Comparison of ENCODE assay signal across 11 mouse cellular contexts in the genomic region with DNA sequence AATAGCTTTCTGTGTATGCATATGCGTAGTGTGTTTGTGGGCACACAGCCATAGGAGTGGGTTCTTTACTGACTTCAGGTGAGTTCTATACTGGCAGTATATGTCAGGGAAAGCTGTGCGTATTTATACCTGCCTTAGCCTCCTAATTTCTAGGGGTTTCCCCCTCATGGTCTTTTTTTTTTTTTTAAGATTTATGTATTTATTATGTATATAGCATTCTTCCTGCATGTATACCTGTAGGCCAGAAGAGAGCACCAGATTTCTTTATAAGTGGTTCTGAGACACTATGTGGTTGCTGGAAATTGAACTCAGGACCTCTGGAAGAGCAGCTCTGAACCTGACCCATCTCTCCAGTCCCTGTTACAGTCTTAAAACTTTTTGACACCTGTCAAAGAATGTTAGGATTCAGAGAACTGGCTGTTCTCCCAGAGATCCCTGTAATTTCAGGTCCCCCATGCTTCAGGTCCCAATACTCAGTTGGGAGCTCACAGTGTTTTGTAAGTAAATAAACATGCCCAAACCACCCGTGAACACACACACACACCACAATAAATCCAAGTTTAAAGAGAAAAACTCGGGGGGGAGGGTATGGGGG. TPM values are rescaled to one million over a fixed set of nuclear protein-coding genes. Genes with fewer than 3 reads are reported as not detected.
A peak's percentile ranks its signal among the peaks of the same experiment; 100 is the strongest.
DNase-seq lines count a peak whose midpoint lies in the region; ATAC-seq and TF ChIP-seq lines count a peak whose summit lies in the region.
"Had no signal": no experiment of that assay in that cellular context is flagged by ENCODE, and none has a peak within 500 bp of the region (broad histone marks: within the 10 kb centered on the region; RNA-seq: fewer than 3 reads in every experiment).

No protein-coding gene starts in this region.

- ATAC-seq in heart, embryonic 13.5 days (ENCODE audit: extremely low read depth, insufficient number of reproducible peaks, low FRiP score, low TSS enrichment) = no peak
- no peak for ATAC-seq in liver, embryonic 12.5 days
- ATAC-seq in liver, embryonic 11.5 days (replicated peaks; ENCODE audit: low FRiP score) = no peak
- ATAC-seq in limb, embryonic 14.5 days (ENCODE audit: low FRiP score, low read depth) = peak; percentile 35; the same call in 1 of the 2 replicates

- whole genome bisulfite sequencing in heart, embryonic 13.5 days = 43% methylated on average over 4 of the region's 4 CpGs
- WGBS in liver, embryonic 12.5 days (ENCODE audit: insufficient replicate concordance) = 35% methylated on average over 4 of the region's 4 CpGs
- WGBS in liver, embryonic 11.5 days = 38% methylated on average over 4 of the region's 4 CpGs
- WGBS in limb, embryonic 14.5 days = 25% methylated on average over 4 of the region's 4 CpGs

- DNase-seq in heart, adult 8-10 months (ENCODE audit: low spot score) = no peak
- no peak for DNase-seq in liver, embryonic 11.5 days (ENCODE audit: low spot score)
- peak; percentile 57 for DNase-seq in ES-CJ7 (ENCODE audit: low read depth, low spot score)
- no peak for DNase-seq in limb, embryonic 14.5 days (ENCODE audit: low spot score)
- DNase-seq in embryo, embryonic 10.5 days (ENCODE audit: low spot score) = no peak
- no peak for DNase-seq in cerebellum, postnatal 25 days
- DNase-seq: cerebellum, postnatal 36 days; lung, adult 2 months had no signal

- H3K9me3 ChIP-seq in heart, embryonic 13.5 days = no peaks in the 10 kb centered on the region
- no peaks in the 10 kb centered on the region for H3K9me3 ChIP-seq in liver, embryonic 12.5 days (replicated peaks)
- H3K9me3 ChIP-seq in liver, embryonic 11.5 days (ENCODE audit: control insufficient read depth, low read length) = no peaks in the 10 kb centered on the region
- no peaks in the 10 kb centered on the region for H3K9me3 ChIP-seq in limb, embryonic 14.5 days (ENCODE audit: control insufficient read depth, low read length)

- H3K4me2 ChIP-seq in heart, embryonic 13.5 days = peak overlapping the region; percentile 81
- H3K4me2 ChIP-seq in liver, embryonic 12.5 days = no peak overlapping the region
- H3K4me2 ChIP-seq in liver, embryonic 11.5 days = no peak overlapping the region
- H3K4me2 ChIP-seq in limb, embryonic 14.5 days (replicated peaks; ENCODE audit: low read depth, low read length, severe bottlenecking) = no peak overlapping the region

- H3K9ac ChIP-seq in heart, embryonic 13.5 days = no peak overlapping the region
- no peak overlapping the region for H3K9ac ChIP-seq in liver, embryonic 12.5 days
- H3K9ac ChIP-seq in liver, embryonic 11.5 days (ENCODE audit: low read depth, low read length) = no peak overlapping the region
- no peak overlapping the region for H3K9ac ChIP-seq in limb, embryonic 14.5 days (ENCODE audit: low read depth, low read length, severe bottlenecking)

- H3K27ac ChIP-seq in heart, embryonic 13.5 days (replicated peaks) = no peak overlapping the region
- peak overlapping the region; percentile 17; the same call in 1 of the 2 replicates for H3K27ac ChIP-seq in liver, embryonic 12.5 days
- no peak overlapping the region for H3K27ac ChIP-seq in liver, embryonic 11.5 days (ENCODE audit: low read depth, low read length)
- no peak overlapping the region for H3K27ac ChIP-seq in limb, embryonic 14.5 days (replicated peaks; ENCODE audit: low read depth, low read length)

- 0 out of 2 replicates have a peak overlapping the region, but pooled peaks have one; percentile 60 for H3K4me3 ChIP-seq in heart, embryonic 13.5 days
- no peak overlapping the region for H3K4me3 ChIP-seq in liver, embryonic 12.5 days
- no peak overlapping the region for H3K4me3 ChIP-seq in liver, embryonic 11.5 days (ENCODE audit: low read depth, low read length)
- no peak overlapping the region for H3K4me3 ChIP-seq in limb, embryonic 14.5 days (replicated peaks; ENCODE audit: low read length)
- H3K4me3 ChIP-seq: erythroblast, embryonic 14.5 days had no signal

- no peaks in the 10 kb centered on the region for H3K4me1 ChIP-seq in heart, embryonic 13.5 days
- H3K4me1 ChIP-seq in liver, embryonic 12.5 days = peaks cover 8% of the 10 kb centered on the region; the same call in 1 of the 2 replicates
- no peaks in the 10 kb centered on the region; the same call in 1 of the 2 replicates for H3K4me1 ChIP-seq in liver, embryonic 11.5 days (replicated peaks; ENCODE audit: control insufficient read depth, insufficient read depth, low read length)
- no peaks in the 10 kb centered on the region for H3K4me1 ChIP-seq in limb, embryonic 14.5 days (ENCODE audit: control insufficient read depth, insufficient read depth, low read length)

- peaks cover 29% of the 10 kb centered on the region for H3K27me3 ChIP-seq in heart, embryonic 13.5 days (replicated peaks)
- peaks cover 42% of the 10 kb centered on the region for H3K27me3 ChIP-seq in liver, embryonic 12.5 days (replicated peaks)
- H3K27me3 ChIP-seq in liver, embryonic 11.5 days (replicated peaks; ENCODE audit: control insufficient read depth, insufficient read depth, low read length) = peaks cover 22% of the 10 kb centered on the region
- H3K27me3 ChIP-seq in limb, embryonic 14.5 days (ENCODE audit: control insufficient read depth, insufficient read depth, low read length) = peaks cover 16% of the 10 kb centered on the region; the same call in 1 of the 2 replicates

- H3K36me3 ChIP-seq in heart, embryonic 13.5 days = no peaks in the 10 kb centered on the region
- H3K36me3 ChIP-seq in liver, embryonic 12.5 days = no peaks in the 10 kb centered on the region
- no peaks in the 10 kb centered on the region for H3K36me3 ChIP-seq in liver, embryonic 11.5 days (ENCODE audit: control insufficient read depth, insufficient read depth, low read length)
- H3K36me3 ChIP-seq in limb, embryonic 14.5 days (ENCODE audit: control insufficient read depth, insufficient read depth, low read length) = no peaks in the 10 kb centered on the region

- no peak for TF ChIP-seq POLR2A in limb, embryonic 14.5 days (IDR thresholded peaks at IDR 0.05; ENCODE audit: borderline replicate concordance, extremely low read depth, insufficient read depth, insufficient read length)

RNA-seq across cellular contexts. Expression of a gene that starts 14.9 kb away (rescaled TPM):
- polyA plus RNA-seq in heart, embryonic 13.5 days (2015; fragmentation: Nextera tagmentation; extraction: Ambion mirVana) = 4.0 TPM in 2 replicates
- 10 to 100 TPM; 33.3 to 40.4 (median 37.5) TPM for total RNA-seq in heart, adult 8-10 months (2022)
- 5.2 and 5.8 TPM in 2 replicates for polyA plus RNA-seq in liver, embryonic 12.5 days (2016; fragmentation: Nextera tagmentation; extraction: Ambion mirVana)
- 6.8 and 7.1 TPM in 2 replicates for polyA plus RNA-seq in liver, embryonic 11.5 days (2014; fragmentation: Nextera tagmentation; extraction: Ambion mirVana)
- polyA plus RNA-seq in limb, embryonic 14.5 days (2012; rRNA removed) = 1.1 and 1.5 TPM in 2 replicates
- 3.4 and 4.6 TPM in 2 replicates for polyA plus RNA-seq in limb, embryonic 14.5 days (2014; fragmentation: Nextera tagmentation; extraction: Ambion mirVana)

RNA-seq across cellular contexts. Expression of a gene that starts 57.1 kb away (rescaled TPM):
- polyA plus RNA-seq in heart, embryonic 13.5 days (2015; fragmentation: Nextera tagmentation; extraction: Ambion mirVana) = 20.4 and 23.7 TPM in 2 replicates
- 10 to 100 TPM in 3 of 4 experiments, 1 to 10 TPM in 1; 9.5 to 12.4 (median 12.2) TPM for total RNA-seq in heart, adult 8-10 months (2022)
- 33.7 and 34.4 TPM in 2 replicates for polyA plus RNA-seq in liver, embryonic 12.5 days (2016; fragmentation: Nextera tagmentation; extraction: Ambion mirVana)
- 40.2 and 43.2 TPM in 2 replicates for polyA plus RNA-seq in liver, embryonic 11.5 days (2014; fragmentation: Nextera tagmentation; extraction: Ambion mirVana)
- polyA plus RNA-seq in limb, embryonic 14.5 days (2012; rRNA removed) = 20.1 and 20.5 TPM in 2 replicates
- polyA plus RNA-seq in limb, embryonic 14.5 days (2014; fragmentation: Nextera tagmentation; extraction: Ambion mirVana) = 29.5 and 31.2 TPM in 2 replicates

RNA-seq across cellular contexts. Expression of a gene that starts 57.2 kb away (rescaled TPM):
- polyA plus RNA-seq in heart, embryonic 13.5 days (2015; fragmentation: Nextera tagmentation; extraction: Ambion mirVana) = 0.33 and 0.35 TPM in 2 replicates
- not detected for total RNA-seq in heart, adult 8-10 months (2022)
- 0.49 and 0.62 TPM in 2 replicates for polyA plus RNA-seq in liver, embryonic 12.5 days (2016; fragmentation: Nextera tagmentation; extraction: Ambion mirVana)
- 0.77 and 0.90 TPM in 2 replicates for polyA plus RNA-seq in liver, embryonic 11.5 days (2014; fragmentation: Nextera tagmentation; extraction: Ambion mirVana)
- 3.8 and 4.0 TPM in 2 replicates for polyA plus RNA-seq in limb, embryonic 14.5 days (2012; rRNA removed)
- polyA plus RNA-seq in limb, embryonic 14.5 days (2014; fragmentation: Nextera tagmentation; extraction: Ambion mirVana) = 3.0 and 4.6 TPM in 2 replicates
- polyA plus RNA-seq: erythroblast, embryonic 14.5 days had no signal
